Mouse (Mus musculus): ENCODE measurements around the gene Gfpt2.
"Not testable (repeated sequence)": the region's sequence is repeated elsewhere in the genome, so short reads cannot be mapped to it uniquely, and the experiment has no call there.

- not testable (repeated sequence) for TF ChIP-seq POLR2A (IDR thresholded peaks at IDR 0.05; ENCODE audit: control insufficient read depth, extremely low read depth, insufficient read depth, low read length, poor library complexity); CTCF (IDR thresholded peaks at IDR 0.05; ENCODE audit: borderline replicate concordance, control insufficient read depth, extremely low read depth, insufficient read depth, low read length, poor library complexity)
Measured at GRCm38 (mm10) chr11:49810696-49811095, 16.7 kb downstream of the Gfpt2 start.
